11 mouse cellular contexts compared by ENCODE assay signal in the genomic region with DNA sequence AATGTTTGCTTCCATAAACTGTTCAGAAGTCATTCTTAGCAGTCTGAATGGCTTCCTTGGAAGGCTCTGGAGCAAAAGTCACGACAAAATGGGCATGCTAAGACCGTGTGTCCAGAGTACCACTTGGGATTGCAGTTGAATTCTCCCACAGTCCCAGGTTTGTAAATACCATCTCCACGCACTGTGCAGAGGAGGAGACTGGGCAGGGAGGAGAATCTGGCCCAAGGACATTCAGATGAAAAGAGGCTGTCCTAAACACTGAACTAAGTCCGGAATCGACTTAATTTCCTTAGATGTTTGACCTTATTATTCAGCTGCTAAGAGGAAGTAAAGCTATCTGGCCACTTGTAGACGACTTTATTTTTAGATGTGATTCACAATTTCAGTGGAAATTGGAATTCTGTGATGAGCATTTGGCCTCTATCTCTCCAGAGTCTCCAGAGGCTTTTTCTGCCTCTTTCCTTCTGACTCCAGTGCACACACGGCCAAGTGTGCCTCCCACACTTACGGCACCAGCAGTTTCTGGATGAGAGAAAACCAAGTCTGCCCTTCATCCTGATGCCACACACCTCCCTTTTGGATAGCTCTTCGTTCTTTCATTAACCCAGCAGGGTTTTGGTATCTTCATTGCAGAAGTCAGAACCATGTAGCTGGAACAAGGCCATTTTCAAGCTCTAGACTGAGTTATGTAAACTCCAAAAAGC. TPM values are rescaled to one million over a fixed set of nuclear protein-coding genes. Genes with fewer than 3 reads are reported as not detected.
A peak's percentile ranks its signal among the peaks of the same experiment; 100 is the strongest.
DNase-seq lines count a peak whose midpoint lies in the region; ATAC-seq and TF ChIP-seq lines count a peak whose summit lies in the region.
"Had no signal": no experiment of that assay in that cellular context is flagged by ENCODE, and none has a peak within 500 bp of the region (broad histone marks: within the 10 kb centered on the region; RNA-seq: fewer than 3 reads in every experiment).

No protein-coding gene starts in this region.

- ATAC-seq in frontal cortex, adult (ENCODE audit: low TSS enrichment) = peak; percentile 83
- no peak for ATAC-seq in intestine, embryonic 14.5 days (replicated peaks; ENCODE audit: low FRiP score, low TSS enrichment, low read depth)
- no peak for ATAC-seq in hindbrain, embryonic 14.5 days (ENCODE audit: low FRiP score)
- ATAC-seq: CD4-positive, CD25-positive, alpha-beta regulatory T cell, adult 4 months had no signal

- no peak overlapping the region; the same call in 1 of the 2 replicates for H3K4me2 ChIP-seq in intestine, embryonic 14.5 days (ENCODE audit: low read length)
- no peak overlapping the region for H3K4me2 ChIP-seq in hindbrain, embryonic 14.5 days (replicated peaks)

- TF ChIP-seq CTCF in bone marrow macrophage, adult 2 months (IDR thresholded peaks at IDR 0.05; ENCODE audit: low read depth, low read length) = no peak

- H3K9ac ChIP-seq in intestine, embryonic 14.5 days (ENCODE audit: low read length) = no peak overlapping the region
- no peak overlapping the region for H3K9ac ChIP-seq in hindbrain, embryonic 14.5 days

- no peak for DNase-seq in frontal cortex, postnatal 25 days (ENCODE audit: low spot score in 2 of 2)
- DNase-seq in kidney, postnatal 14 days = peak; percentile 19
- no peak for DNase-seq in kidney, postnatal 25 days
- no peak for DNase-seq in intestine, embryonic 14.5 days (ENCODE audit: low spot score)
- no peak for DNase-seq in testis, postnatal 10 days (ENCODE audit: low spot score)
- no peak for DNase-seq in hindbrain, embryonic 14.5 days (ENCODE audit: low spot score)
- DNase-seq: cerebellum, adult 11 months; thymus, adult 2 months had no signal

- H3K4me3 ChIP-seq in bone marrow macrophage, adult 2 months (ENCODE audit: insufficient read depth, low read length) = no peak overlapping the region
- H3K4me3 ChIP-seq in intestine, embryonic 14.5 days (ENCODE audit: low read depth, low read length) = no peak overlapping the region
- no peak overlapping the region for H3K4me3 ChIP-seq in hindbrain, embryonic 14.5 days (replicated peaks; ENCODE audit: low read length)

- H3K27ac ChIP-seq in bone marrow macrophage, adult 2 months (ENCODE audit: insufficient read depth, low read depth, low read length) = peak overlapping the region; percentile 59
- 0 out of 2 replicates have a peak overlapping the region, but pooled peaks have one; percentile 28 for H3K27ac ChIP-seq in intestine, embryonic 14.5 days (ENCODE audit: low read depth)
- H3K27ac ChIP-seq in hindbrain, embryonic 14.5 days = no peak overlapping the region

- TF ChIP-seq POLR2A in bone marrow macrophage, adult 2 months (IDR thresholded peaks at IDR 0.05; ENCODE audit: borderline replicate concordance, low read depth, low read length) = no peak

- 72% methylated on average over 9 of the region's 9 CpGs for WGBS in intestine, embryonic 14.5 days
- 84% methylated on average over 9 of the region's 9 CpGs for WGBS in hindbrain, embryonic 14.5 days

- no peaks in the 10 kb centered on the region for H3K27me3 ChIP-seq in intestine, embryonic 14.5 days (replicated peaks; ENCODE audit: control insufficient read depth, insufficient read depth, low read length)
- H3K27me3 ChIP-seq in hindbrain, embryonic 14.5 days (ENCODE audit: control insufficient read depth, insufficient read depth, low read length) = no peaks in the 10 kb centered on the region

- no peaks in the 10 kb centered on the region for H3K9me3 ChIP-seq in intestine, embryonic 14.5 days (ENCODE audit: control insufficient read depth, low read length)
- no peaks in the 10 kb centered on the region for H3K9me3 ChIP-seq in hindbrain, embryonic 14.5 days (ENCODE audit: control insufficient read depth, low read length)

- no peaks in the 10 kb centered on the region for H3K36me3 ChIP-seq in intestine, embryonic 14.5 days (ENCODE audit: control insufficient read depth, insufficient read depth, low read length)
- no peaks in the 10 kb centered on the region for H3K36me3 ChIP-seq in hindbrain, embryonic 14.5 days (replicated peaks; ENCODE audit: control insufficient read depth, insufficient read depth)

- H3K4me1 ChIP-seq in bone marrow macrophage, adult 2 months (ENCODE audit: control insufficient read depth, insufficient read depth, low read length) = peaks cover 21% of the 10 kb centered on the region
- H3K4me1 ChIP-seq in intestine, embryonic 14.5 days (replicated peaks; ENCODE audit: control insufficient read depth, insufficient read depth, low read length) = peaks cover 4% of the 10 kb centered on the region; the same call in 1 of the 2 replicates
- no peaks in the 10 kb centered on the region for H3K4me1 ChIP-seq in hindbrain, embryonic 14.5 days (replicated peaks; ENCODE audit: control insufficient read depth, insufficient read depth, low read length)

RNA-seq across cellular contexts. Expression of gene Actl6a, which starts 37.7 kb away (rescaled TPM):
- polyA plus RNA-seq in bone marrow macrophage, adult 2 months (2012; ENCODE audit: insufficient read depth, insufficient read length, missing spikeins) = 31.7 and 40.9 TPM in 2 replicates
- polyA plus RNA-seq in intestine, embryonic 14.5 days (2014; fragmentation: Nextera tagmentation; extraction: Ambion mirVana) = 159 and 182 TPM in 2 replicates
- 58.7 and 63.9 TPM in 2 replicates for polyA plus RNA-seq in hindbrain, embryonic 14.5 days (2014; fragmentation: Nextera tagmentation; extraction: Ambion mirVana)

RNA-seq across cellular contexts. Expression of gene Gnb4, which starts 52.0 kb away (rescaled TPM):
- 7.6 and 9.4 TPM in 2 replicates for polyA plus RNA-seq in bone marrow macrophage, adult 2 months (2012; ENCODE audit: insufficient read depth, insufficient read length, missing spikeins)
- polyA plus RNA-seq in intestine, embryonic 14.5 days (2014; fragmentation: Nextera tagmentation; extraction: Ambion mirVana) = 53.0 and 64.2 TPM in 2 replicates
- polyA plus RNA-seq in hindbrain, embryonic 14.5 days (2014; fragmentation: Nextera tagmentation; extraction: Ambion mirVana) = 101 and 108 TPM in 2 replicates
